Mouse (Mus musculus): ENCODE measurements at regions not wholly inside any gene's neighbourhood (a gene's known extent, or its start where the extent isn't known, plus 50 kb on each side); places are given as distances from the start of the nearest gene placed in this dataset.

DNA sequence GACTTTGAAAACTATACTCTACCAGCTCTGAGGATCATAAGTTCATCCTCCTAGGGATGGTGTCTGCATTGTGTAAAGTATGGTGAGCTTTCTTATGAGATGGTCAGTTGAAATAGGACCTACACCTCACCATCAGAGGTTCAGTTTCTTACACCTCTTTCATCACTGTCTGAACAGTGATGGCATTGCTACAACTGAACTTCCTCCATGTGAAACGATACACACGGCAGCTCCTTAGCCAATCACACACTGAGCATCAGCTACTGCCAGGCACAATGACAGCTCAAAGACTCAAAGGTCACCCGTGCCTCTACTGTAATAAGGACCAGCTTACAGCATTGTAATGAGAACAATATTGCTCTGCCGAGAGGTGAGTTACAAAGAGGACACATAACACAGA, 145.0 kb downstream of the Tm2d1 start:
- Histone ChIP-seq H3K9me3 (ENCODE audit: control insufficient read depth, low read length) (no peaks in the 10 kb centered on the region), H3K4me1 (replicated peaks; ENCODE audit: control insufficient read depth, insufficient read depth, low read length) (0 out of 2 replicates have a peak, but pooled peaks cover under 1% of the 10 kb centered on the region), H3K27ac (no peak overlapping the region), H3K27me3 (ENCODE audit: control insufficient read depth, insufficient read depth, low read length) (no peaks in the 10 kb centered on the region), H3K4me3 (replicated peaks; ENCODE audit: low read length) (no peak overlapping the region), H3K36me3 (replicated peaks; ENCODE audit: control insufficient read depth, insufficient read depth) (no peaks in the 10 kb centered on the region), H3K9ac (no peak overlapping the region), H3K4me2 (replicated peaks) (no peak overlapping the region)
- ATAC-seq (ENCODE audit: low FRiP score) (no peak), DNase-seq (ENCODE audit: low spot score) (no peak)
- WGBS = 61% methylated on average over 4 of the region's 4 CpGs

DNA sequence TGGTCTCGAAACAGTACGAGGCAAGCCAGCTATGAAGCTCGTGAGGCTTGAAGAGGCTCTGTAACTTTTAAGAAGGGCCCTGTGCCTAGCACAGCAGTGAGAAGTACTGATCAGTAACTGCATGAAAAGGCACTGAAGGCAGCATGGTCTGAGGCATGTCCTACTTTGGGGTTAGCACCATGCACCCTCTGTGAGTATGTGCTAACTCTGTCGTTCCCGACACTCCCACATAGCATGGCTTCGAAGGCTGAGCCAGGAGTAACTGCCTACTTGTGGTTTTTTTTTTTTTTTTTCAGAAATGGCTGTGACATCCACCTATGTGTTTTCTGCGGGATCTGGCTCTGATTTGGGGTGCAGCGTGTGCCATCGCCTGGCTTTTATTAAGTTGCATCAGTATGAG, 145.6 kb downstream of the Tm2d1 start:
- Histone ChIP-seq H3K4me3 (replicated peaks; ENCODE audit: low read length) (no peak overlapping the region), H3K27me3 (ENCODE audit: control insufficient read depth, insufficient read depth, low read length) (no peaks in the 10 kb centered on the region), H3K27ac (no peak overlapping the region), H3K9me3 (ENCODE audit: control insufficient read depth, low read length) (no peaks in the 10 kb centered on the region), H3K9ac (no peak overlapping the region), H3K4me1 (replicated peaks; ENCODE audit: control insufficient read depth, insufficient read depth, low read length) (no peaks in the 10 kb centered on the region), H3K36me3 (replicated peaks; ENCODE audit: control insufficient read depth, insufficient read depth) (no peaks in the 10 kb centered on the region), H3K4me2 (replicated peaks) (no peak overlapping the region)
- 87% methylated on average over 9 of the region's 9 CpGs for WGBS
- ATAC-seq (ENCODE audit: low FRiP score) (no peak), DNase-seq (ENCODE audit: low spot score) (no peak)

DNA sequence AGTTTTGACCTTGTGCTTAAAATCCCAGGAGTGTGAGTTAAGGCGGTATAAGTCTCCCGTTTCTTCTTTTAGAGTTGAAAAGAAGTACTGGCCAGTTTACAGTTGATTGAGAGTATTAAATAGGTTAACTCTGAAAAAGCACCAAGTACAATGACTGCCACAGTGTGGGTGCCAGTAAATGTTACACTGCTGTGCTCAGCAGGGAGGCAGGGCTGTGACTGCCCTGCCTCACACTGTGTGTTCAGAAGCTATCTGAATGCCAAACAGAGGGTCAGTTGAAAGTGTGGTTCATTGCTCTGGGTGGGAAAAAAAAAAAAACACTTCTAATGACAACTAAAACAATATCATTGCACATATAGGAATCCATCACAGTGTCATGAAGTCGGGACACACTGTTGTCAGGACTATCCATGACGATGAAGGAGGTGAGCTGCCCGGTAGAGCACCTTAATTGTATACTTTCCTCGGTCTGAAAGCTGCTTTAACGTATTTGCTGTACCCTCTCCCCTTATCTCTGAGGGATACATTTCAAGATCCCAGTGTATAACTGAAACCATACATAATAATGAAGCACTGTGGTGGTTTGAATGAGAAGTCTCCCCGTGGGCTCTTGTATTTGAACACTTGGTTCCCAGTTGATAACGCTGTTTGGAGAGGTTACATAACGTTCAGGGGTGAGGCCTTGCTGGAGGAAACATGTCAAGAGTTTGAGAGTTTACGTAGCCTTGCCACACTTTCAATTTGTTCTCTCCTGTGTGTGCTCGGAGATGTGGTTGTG, 146.9 kb downstream of the Tm2d1 start:
- Histone ChIP-seq H3K4me1 (replicated peaks; ENCODE audit: control insufficient read depth, insufficient read depth, low read length) (no peaks in the 10 kb centered on the region), H3K27ac (no peak overlapping the region), H3K4me3 (replicated peaks; ENCODE audit: low read length) (no peak overlapping the region), H3K9me3 (ENCODE audit: control insufficient read depth, low read length) (no peaks in the 10 kb centered on the region), H3K4me2 (replicated peaks) (no peak overlapping the region), H3K9ac (no peak overlapping the region), H3K27me3 (ENCODE audit: control insufficient read depth, insufficient read depth, low read length) (no peaks in the 10 kb centered on the region), H3K36me3 (replicated peaks; ENCODE audit: control insufficient read depth, insufficient read depth) (no peaks in the 10 kb centered on the region)
- 50% methylated on average over 12 of the region's 12 CpGs for WGBS
- ATAC-seq (ENCODE audit: low FRiP score) = no peak
- DNase-seq (ENCODE audit: low spot score) = no peak

DNA sequence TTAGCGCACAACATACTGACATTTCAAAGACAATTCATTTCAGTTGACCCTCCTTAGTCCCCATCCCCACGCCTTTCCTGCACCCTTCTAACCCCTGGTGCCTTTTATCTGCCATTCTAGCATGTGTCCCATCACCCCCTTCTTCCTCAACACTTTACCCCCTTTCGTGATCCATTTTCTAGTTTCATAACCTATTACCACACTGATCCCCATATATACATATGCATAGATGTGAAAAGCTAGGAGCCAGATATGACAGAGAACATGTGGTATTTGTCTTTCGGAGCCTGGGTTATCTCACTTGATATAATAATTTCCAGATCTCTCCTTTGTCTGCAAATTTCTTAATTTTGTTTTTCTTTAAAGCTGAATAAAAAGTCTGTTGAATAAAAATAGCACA, 154.9 kb downstream of the Tm2d1 start:
- H3K27me3 ChIP-seq (ENCODE audit: control insufficient read depth, insufficient read depth, low read length) = no peaks in the 10 kb centered on the region
- DNase-seq (ENCODE audit: low spot score) (no peak), ATAC-seq (ENCODE audit: low FRiP score) (no peak)
- H3K36me3 ChIP-seq (replicated peaks; ENCODE audit: control insufficient read depth, insufficient read depth) = no peaks in the 10 kb centered on the region
- no peak overlapping the region for H3K4me2 ChIP-seq (replicated peaks)
- WGBS = 91% methylated on average over 4 of the region's 4 CpGs
- H3K9ac ChIP-seq = no peak overlapping the region
- 0 out of 2 replicates have a peak, but pooled peaks cover 2% of the 10 kb centered on the region for H3K4me1 ChIP-seq (replicated peaks; ENCODE audit: control insufficient read depth, insufficient read depth, low read length)
- no peak overlapping the region for H3K4me3 ChIP-seq (replicated peaks; ENCODE audit: low read length)
- H3K27ac ChIP-seq = no peak overlapping the region
- no peaks in the 10 kb centered on the region for H3K9me3 ChIP-seq (ENCODE audit: control insufficient read depth, low read length)

DNA sequence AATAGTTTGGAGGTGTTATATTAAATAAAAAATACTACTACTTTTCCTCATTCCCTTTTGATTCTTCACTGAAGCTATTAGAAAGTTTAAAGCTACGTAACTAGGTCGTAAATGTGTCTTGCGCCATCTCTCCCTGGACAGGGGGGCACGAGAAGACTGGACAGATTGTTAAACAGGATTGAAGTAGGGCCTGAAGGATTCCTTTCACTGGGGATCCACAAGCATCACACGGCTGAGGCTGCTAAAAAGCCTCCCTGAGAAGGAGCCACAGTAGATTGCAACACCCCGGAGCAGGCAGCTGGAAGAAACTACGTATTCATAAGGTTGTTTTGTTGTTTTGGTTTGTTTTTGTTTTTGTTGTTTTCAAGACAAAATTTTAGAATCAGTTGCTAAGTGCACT, 158.7 kb downstream of the Tm2d1 start:
- Histone ChIP-seq H3K4me2 (replicated peaks) (no peak overlapping the region), H3K36me3 (replicated peaks; ENCODE audit: control insufficient read depth, insufficient read depth) (no peaks in the 10 kb centered on the region), H3K4me3 (replicated peaks; ENCODE audit: low read length) (no peak overlapping the region), H3K9ac (no peak overlapping the region), H3K4me1 (replicated peaks; ENCODE audit: control insufficient read depth, insufficient read depth, low read length) (0 out of 2 replicates have a peak, but pooled peaks cover 6% of the 10 kb centered on the region), H3K9me3 (ENCODE audit: control insufficient read depth, low read length) (no peaks in the 10 kb centered on the region), H3K27me3 (ENCODE audit: control insufficient read depth, insufficient read depth, low read length) (no peaks in the 10 kb centered on the region), H3K27ac (no peak overlapping the region)
- DNase-seq (ENCODE audit: low spot score) = no peak
- ATAC-seq (ENCODE audit: low FRiP score) = no peak
- WGBS = 79% methylated on average over 7 of the region's 7 CpGs

DNA sequence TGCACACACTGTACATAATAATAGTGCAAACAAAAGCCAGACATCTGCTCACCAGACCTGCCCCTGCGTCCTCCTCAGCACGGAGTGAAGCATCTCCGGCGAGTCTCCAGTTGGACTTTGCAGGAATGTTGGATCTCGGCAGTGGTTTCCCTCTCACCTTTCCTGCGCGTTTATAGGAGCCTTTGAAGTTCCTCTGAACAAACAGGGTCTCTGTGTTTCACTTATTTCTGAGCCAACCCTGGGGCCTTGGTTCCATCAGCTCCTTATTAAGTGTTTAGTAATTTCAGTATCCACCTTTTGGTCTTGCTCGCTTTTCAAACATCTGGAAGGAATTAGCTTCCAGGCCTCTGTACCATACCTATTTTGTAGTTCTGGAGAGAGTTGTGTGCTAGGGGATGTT, 159.7 kb downstream of the Tm2d1 start:
- Histone ChIP-seq H3K4me2 (replicated peaks) (no peak overlapping the region), H3K27me3 (ENCODE audit: control insufficient read depth, insufficient read depth, low read length) (no peaks in the 10 kb centered on the region), H3K4me3 (replicated peaks; ENCODE audit: low read length) (no peak overlapping the region), H3K27ac (no peak overlapping the region), H3K9me3 (ENCODE audit: control insufficient read depth, low read length) (no peaks in the 10 kb centered on the region), H3K36me3 (replicated peaks; ENCODE audit: control insufficient read depth, insufficient read depth) (no peaks in the 10 kb centered on the region), H3K4me1 (replicated peaks; ENCODE audit: control insufficient read depth, insufficient read depth, low read length) (0 out of 2 replicates have a peak, but pooled peaks cover 6% of the 10 kb centered on the region), H3K9ac (no peak overlapping the region)
- no peak for ATAC-seq (ENCODE audit: low FRiP score)
- DNase-seq (ENCODE audit: low spot score) = no peak
- WGBS = 74% methylated on average over 8 of the region's 8 CpGs

DNA sequence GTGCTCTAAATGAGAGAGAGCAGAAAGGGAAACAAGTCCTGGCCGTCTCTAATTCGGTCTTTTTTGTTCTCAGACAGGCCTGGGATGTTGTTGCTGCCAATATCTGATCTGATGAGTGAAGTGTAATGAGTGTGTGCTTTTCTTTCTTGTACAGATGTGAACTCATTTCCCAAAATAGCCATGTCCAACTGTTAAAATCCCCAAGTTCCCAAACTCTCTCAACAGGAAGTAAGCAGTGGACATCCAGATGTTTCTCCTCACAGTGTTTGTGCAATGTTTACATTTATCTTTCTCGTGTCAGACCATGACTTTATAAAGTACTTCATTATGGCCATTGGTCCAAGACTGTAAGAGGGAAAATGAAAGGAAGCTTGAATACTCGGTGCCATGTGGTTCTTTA, 161.5 kb downstream of the Tm2d1 start:
- ATAC-seq (ENCODE audit: low FRiP score) (no peak), DNase-seq (ENCODE audit: low spot score) (no peak)
- Histone ChIP-seq H3K36me3 (replicated peaks; ENCODE audit: control insufficient read depth, insufficient read depth) (no peaks in the 10 kb centered on the region), H3K4me3 (replicated peaks; ENCODE audit: low read length) (no peak overlapping the region), H3K27me3 (ENCODE audit: control insufficient read depth, insufficient read depth, low read length) (no peaks in the 10 kb centered on the region), H3K27ac (no peak overlapping the region), H3K4me1 (replicated peaks; ENCODE audit: control insufficient read depth, insufficient read depth, low read length) (0 out of 2 replicates have a peak, but pooled peaks cover 6% of the 10 kb centered on the region), H3K4me2 (replicated peaks) (no peak overlapping the region), H3K9me3 (ENCODE audit: control insufficient read depth, low read length) (no peaks in the 10 kb centered on the region), H3K9ac (no peak overlapping the region)
- WGBS = 88% methylated on average over 4 of the region's 4 CpGs

DNA sequence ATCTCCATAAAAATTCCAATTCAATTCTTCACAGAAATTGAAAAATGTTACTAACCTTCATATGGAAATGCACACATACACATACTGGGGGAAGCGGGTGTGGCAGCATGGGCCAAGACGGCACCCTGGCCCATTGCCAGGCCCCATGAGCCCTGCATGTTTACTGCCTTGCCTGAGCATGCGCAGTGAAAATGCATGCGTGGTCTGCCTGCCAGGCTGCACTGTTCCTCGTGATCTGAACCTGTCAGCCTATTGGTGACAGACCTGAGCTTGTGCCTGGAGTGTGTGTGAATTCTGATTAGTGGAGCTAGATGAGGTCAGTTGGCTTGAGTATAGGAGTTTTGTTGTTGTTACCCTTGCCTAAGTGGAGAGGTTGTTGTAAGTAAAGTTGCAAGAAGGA, 167.9 kb downstream of the Tm2d1 start:
- Histone ChIP-seq H3K27me3 (ENCODE audit: control insufficient read depth, insufficient read depth, low read length) (no peaks in the 10 kb centered on the region), H3K9me3 (ENCODE audit: control insufficient read depth, low read length) (no peaks in the 10 kb centered on the region), H3K27ac (no peak overlapping the region), H3K9ac (no peak overlapping the region), H3K36me3 (replicated peaks; ENCODE audit: control insufficient read depth, insufficient read depth) (no peaks in the 10 kb centered on the region), H3K4me3 (replicated peaks; ENCODE audit: low read length) (no peak overlapping the region), H3K4me2 (replicated peaks) (no peak overlapping the region), H3K4me1 (replicated peaks; ENCODE audit: control insufficient read depth, insufficient read depth, low read length) (no peaks in the 10 kb centered on the region)
- DNase-seq (ENCODE audit: low spot score) (no peak), ATAC-seq (ENCODE audit: low FRiP score) (no peak)
- 84% methylated on average over 5 of the region's 5 CpGs for WGBS

DNA sequence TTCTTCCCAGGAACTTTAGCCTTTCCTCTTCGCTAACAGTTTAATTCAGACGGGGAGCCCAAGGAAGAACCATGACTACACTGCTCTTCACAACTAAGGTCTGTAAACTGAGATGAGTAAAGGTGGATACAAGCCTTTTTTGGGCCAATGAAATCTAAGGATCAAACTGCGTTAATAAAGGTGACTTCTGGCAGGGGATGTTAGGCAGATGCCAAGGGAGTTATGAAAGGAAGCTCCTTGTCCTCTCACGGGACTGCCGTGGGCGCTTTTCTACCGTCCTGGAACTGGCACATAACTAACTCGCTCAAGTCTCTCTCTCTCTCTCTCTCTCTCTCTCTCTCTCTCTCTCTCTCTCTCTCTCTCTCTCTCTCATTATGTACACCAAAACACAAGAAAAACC, 175.7 kb downstream of the Tm2d1 start:
- 92% methylated on average over 8 of the region's 8 CpGs for WGBS
- H3K27ac ChIP-seq = no peak overlapping the region

More for the DNA sequence above, 175.7 kb downstream of the Tm2d1 start:
- Histone ChIP-seq H3K4me3 (replicated peaks; ENCODE audit: low read length) (no peak overlapping the region), H3K9ac (no peak overlapping the region), H3K4me2 (replicated peaks) (no peak overlapping the region), H3K9me3 (ENCODE audit: control insufficient read depth, low read length) (no peaks in the 10 kb centered on the region), H3K4me1 (replicated peaks; ENCODE audit: control insufficient read depth, insufficient read depth, low read length) (no peaks in the 10 kb centered on the region), H3K36me3 (replicated peaks; ENCODE audit: control insufficient read depth, insufficient read depth) (no peaks in the 10 kb centered on the region), H3K27me3 (ENCODE audit: control insufficient read depth, insufficient read depth, low read length) (no peaks in the 10 kb centered on the region)
- ATAC-seq (ENCODE audit: low FRiP score) (no peak), DNase-seq (ENCODE audit: low spot score) (no peak)
